Mouse (Mus musculus) kidney, postnatal 14 days (tissue): ENCODE results near the gene Gipr.

Experiments used
- DNase-seq: peaks from one replicate; pipeline ENCODE4 v3.0.0; 2022; ENCODE audit warnings: mixed read lengths

The Gipr gene

DNA sequence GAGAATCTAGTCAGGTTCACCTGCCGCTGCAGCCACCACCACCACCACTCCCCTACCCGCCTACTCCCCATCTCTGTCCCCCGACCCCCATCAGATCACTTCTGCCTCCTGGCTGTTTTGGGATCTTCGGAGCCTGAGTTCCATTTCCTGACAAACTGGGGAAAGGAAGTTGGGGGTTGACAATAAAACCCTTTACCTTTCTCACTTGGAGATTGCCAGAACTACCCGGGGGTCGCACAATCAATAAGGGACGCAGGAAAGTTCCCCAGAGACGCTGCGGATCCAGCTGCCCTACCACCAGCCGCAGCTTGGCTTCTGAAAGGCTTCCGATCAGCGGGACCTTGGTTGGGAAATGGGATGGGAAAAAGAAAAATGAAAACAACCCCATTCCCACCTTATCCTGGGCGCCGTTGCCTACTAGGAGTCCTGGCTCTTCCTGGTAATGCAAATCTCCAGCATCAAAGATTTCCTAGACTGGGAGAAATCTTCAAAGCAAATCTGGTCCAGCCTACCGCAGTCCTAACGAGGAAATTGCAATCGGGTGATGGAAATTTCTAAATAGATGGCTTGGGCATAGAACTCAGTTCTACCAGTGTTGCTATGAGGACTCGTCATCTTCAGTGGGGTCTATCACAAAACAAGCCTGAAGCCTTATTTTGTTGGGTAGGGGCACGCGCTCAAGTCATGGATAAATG is 17.6 kb downstream of the Gipr start:
- DNase-seq = no peak

- DNase-seq = no peak
These were observed 18.4 kb downstream of the Gipr start for GRCm38 (mm10) chr7:19147497-19148045.

- no peak for DNase-seq
These were observed 19.1 kb downstream of the Gipr start for GRCm38 (mm10) chr7:19146793-19147192.

DNA sequence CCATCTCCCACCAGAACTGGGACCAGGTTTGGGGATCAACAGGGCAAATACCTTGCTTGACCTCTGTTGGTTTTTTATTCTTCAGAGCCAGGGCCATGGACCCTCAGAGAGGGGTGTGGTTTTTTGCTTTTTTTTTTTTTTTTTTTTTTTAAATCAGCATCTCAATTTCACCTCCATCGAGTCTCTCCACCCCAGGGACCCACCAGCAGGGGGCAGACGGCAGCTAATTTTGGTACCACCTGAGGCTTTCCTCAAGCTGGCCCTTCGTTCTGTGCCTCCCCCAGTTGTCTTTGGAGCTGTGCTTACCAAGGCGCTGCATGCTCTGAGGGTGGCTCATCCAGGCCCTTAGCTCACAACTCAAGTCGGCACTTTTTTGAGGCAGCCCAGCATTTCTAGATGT is 28.5 kb downstream of the Gipr start:
- DNase-seq = peak; percentile 60

- no peak for DNase-seq
These were observed 29.1 kb downstream of the Gipr start for GRCm38 (mm10) chr7:19136673-19137334.

GRCm38 (mm10) chr7:19136168-19136567 is 29.8 kb downstream of the Gipr start:
- DNase-seq = no peak

GRCm38 (mm10) chr7:19131324-19131848 is 34.5 kb downstream of the Gipr start:
- DNase-seq = peak; percentile 99

DNA sequence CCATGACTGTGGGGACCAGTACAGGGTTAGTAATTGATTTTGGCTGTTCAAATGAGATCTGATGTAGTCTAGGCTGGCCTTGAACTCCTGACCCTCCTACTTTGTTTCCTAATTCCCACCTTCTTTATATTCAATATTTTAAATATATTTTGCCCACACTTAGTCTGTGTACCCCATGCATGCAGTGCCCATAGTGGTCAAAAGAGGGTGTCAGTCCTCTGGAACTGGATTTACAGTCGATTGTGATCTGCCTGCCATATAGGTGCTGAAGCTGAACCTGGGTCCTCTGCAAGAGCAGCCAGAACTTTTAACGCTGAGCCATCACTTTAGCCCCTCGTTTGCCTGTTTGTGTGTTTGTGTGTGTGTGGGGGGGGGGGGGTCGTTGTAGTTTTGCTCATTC is 35.3 kb downstream of the Gipr start:
- DNase-seq = no peak

GRCm38 (mm10) chr7:19129396-19129795 is 36.5 kb downstream of the Gipr start:
- no peak for DNase-seq

DNA sequence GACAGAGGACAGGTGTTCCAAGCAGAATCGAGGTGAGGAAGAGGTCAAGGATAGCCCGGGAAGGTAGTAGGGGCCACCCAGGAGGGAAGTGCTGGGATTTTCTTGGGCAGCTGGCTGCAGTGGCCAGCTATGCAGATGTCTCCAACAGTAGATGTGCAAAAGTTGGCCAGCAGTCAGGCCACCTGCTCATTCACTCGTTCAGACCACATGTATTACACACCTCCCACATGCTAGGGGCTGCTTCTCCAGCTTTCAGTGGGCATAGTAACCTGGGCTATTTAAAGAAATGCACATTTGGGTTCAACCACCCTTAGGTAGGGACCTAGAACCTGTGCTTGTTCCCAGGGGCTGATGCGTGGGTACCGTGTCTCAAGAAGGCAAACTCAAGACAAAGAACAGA is 38.2 kb downstream of the Gipr start:
- no peak for DNase-seq

DNA sequence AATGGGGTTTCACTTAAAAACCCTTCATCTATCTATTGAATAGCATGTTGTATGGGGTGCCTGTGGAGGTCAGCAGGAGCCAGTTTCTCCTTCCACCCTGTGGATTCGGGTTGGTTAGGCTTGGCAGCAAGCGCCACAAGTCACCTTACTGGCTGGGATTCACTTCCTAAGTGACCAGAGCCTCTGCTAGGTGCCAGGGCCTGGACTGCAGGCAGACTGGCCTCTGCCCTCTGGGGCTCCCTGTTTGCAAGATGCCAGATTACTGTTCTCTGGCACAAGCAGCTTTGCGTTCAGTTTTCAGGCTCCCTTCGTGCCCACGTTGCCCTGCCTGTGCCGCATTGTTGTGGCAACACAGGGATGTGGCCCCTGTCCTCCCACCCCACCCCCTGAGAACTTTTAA is 41.2 kb downstream of the Gipr start:
- DNase-seq = no peak

DNA sequence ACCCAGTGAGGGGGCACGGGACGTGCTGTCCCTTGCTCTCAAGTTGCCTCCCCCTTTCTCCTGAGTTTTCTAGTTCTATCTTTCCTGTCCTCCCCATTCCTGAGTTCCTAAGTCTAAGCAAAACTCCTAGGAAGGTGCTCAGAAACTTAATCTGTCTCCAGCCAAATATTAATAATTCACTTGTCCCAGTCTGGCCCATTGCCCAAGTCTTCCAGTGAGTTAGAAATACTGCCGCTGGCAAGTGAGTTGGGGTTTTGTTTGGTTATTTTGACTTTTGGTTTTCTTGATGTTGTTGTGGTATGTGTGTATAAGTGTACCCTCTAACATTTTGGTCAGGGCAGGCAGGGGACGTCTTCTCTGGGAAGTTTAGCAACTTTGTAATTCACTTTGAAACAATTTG is 44.2 kb downstream of the Gipr start:
- DNase-seq = peak; percentile 65

DNA sequence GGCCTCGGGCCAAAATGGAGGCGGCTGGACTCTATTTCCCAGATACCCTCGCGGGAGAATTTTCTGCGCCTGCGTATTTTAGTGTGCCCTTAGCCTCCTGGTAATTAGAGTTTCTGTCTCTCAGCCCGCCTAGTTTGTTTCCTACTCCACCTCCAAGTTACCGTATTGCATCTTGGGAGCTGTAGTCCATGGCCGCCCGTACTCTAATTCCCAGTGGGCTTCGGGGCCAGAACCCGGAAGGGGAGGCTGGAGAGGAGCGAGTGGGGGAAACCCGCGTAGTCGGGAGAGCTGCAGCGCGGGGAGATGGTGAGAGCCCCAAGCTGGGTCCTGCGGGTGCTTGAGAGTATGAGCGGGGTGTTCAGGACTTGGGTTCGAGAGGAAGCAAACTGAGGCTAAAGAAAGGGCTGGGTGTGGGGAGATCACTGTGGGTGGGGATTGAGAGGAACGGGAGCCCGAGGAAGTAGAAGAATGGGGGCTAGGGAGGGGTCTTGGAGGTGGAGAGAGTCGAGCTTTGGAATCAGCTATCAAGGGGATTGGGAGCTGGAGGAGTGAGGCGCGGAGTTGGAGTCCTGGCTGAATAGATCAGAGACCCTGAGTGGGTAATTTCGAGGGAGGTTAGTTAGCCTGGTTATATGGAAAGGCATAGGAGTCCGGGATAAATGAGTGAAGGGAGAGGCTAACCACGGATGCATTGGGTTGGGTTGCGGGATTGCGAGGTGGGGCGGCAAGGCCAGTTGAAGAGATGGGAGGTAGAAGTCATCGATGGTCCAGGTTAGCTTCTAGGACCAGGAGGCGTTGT is 46.1 kb downstream of the Gipr start, which contains the start of gene Fbxo46:
Gene Fbxo46, plus strand, starts transcription at position 229 of the 799 bp plus-strand sequence.
- peak; percentile 96 for DNase-seq

GRCm38 (mm10) chr7:19119083-19119482 is 46.8 kb downstream of the Gipr start:
- no peak for DNase-seq

- peak; percentile 69 for DNase-seq
These were observed 47.7 kb downstream of the Gipr start, which contains the start of gene Gm4969 for GRCm38 (mm10) chr7:19118028-19118771. Gene Gm4969 (minus strand): TSS chr7:19118368.

DNA sequence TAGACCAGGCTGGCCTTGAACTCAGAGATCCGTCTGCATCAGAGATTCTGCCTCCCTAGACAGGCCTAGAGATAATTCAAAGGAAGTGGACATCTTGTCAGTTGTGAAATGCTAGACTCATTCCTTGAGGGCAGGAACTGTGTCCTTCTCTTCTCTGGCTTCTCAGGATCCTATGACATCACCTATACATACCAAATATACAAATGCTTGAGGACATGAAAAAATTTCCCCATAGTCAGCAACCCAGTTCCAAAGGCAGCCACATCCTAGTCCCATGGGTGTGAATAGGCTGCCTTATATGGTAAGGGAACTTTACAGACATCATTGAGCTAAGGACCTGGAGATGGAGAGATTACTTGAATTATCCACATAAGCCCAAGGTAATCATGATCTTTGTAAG is 56.4 kb downstream of the Gipr start:
- DNase-seq = no peak

- no peak for DNase-seq
These were observed 58.5 kb downstream of the Gipr start for GRCm38 (mm10) chr7:19107436-19107835.
